Mouse (Mus musculus) midbrain, postnatal 0 days (tissue): Measurements from ENCODE around the gene Gm42906. TPM values are rescaled to one million over a fixed set of nuclear protein-coding genes. Genes with fewer than 3 reads are reported as not detected.
A peak's percentile ranks its signal among the peaks of the same experiment; 100 is the strongest.

Experiments used
- ATAC-seq: fragments of 200-750 bp; cut with Nextera tagmentation; 2 replicates; pipeline ENCODE4 v1.8.0; 2017; ENCODE audit warnings: moderate number of reproducible peaks, mild to moderate bottlenecking, moderate TSS enrichment, moderate library complexity; ENCODE audit not compliant: low FRiP score
- DNase-seq: peaks from one replicate; pipeline ENCODE4 v3.0.0-alpha.2; 2015; ENCODE audit warnings: low spot score
- H3K27ac ChIP-seq: fragments of 300-500 bp; sonication (generic); 2 replicates; pipeline ENCODE4 v1.5.1; 2014; ENCODE audit warnings: low read depth, mild to moderate bottlenecking, low read length, mixed read lengths
- H3K27me3 ChIP-seq: fragments of 300-500 bp; sonication (generic); 2 replicates; pipeline ENCODE4 v1.6.1; 2014; ENCODE audit warnings: low read length, control low read depth, mixed read lengths; ENCODE audit not compliant: insufficient read depth
- H3K36me3 ChIP-seq: fragments of 300-500 bp; sonication (generic); 2 replicates; pipeline ENCODE4 v1.6.1; 2014; ENCODE audit warnings: low read length, control low read depth, mixed read lengths; ENCODE audit not compliant: insufficient read depth
- H3K4me1 ChIP-seq: fragments of 300-500 bp; sonication (generic); 2 replicates; pipeline ENCODE4 v1.6.1; 2014; ENCODE audit warnings: mild to moderate bottlenecking, control low read depth, antibody characterized with exemption, low read length, mixed read lengths; ENCODE audit not compliant: insufficient read depth
- H3K4me2 ChIP-seq: fragments of 300-500 bp; sonication (generic); 2 replicates; pipeline ENCODE4 v1.6.1; 2014; ENCODE audit warnings: low read depth, mild to moderate bottlenecking, low read length, mixed read lengths; ENCODE audit not compliant: poor library complexity, severe bottlenecking
- H3K4me3 ChIP-seq: fragments of 300-500 bp; sonication (generic); 2 replicates; pipeline ENCODE4 v1.5.1; 2014; ENCODE audit warnings: low read depth, mild to moderate bottlenecking, low read length, moderate library complexity
- H3K9ac ChIP-seq: fragments of 300-500 bp; sonication (generic); replicated peaks from 2 replicates; pipeline ENCODE4 v1.6.1; 2014; ENCODE audit warnings: mild to moderate bottlenecking, low read length, moderate library complexity, mixed read lengths; ENCODE audit not compliant: poor library complexity, severe bottlenecking
- H3K9me3 ChIP-seq: fragments of 300-500 bp; sonication (generic); 2 replicates; pipeline ENCODE4 v1.6.1; 2016; ENCODE audit warnings: low read length, control low read depth
- CTCF ChIP-seq: IDR thresholded peaks from 2 replicates; pipeline ENCODE4 v1.5.1; 2016; ENCODE audit warnings: antibody characterized with exemption, mild to moderate bottlenecking
- WGBS: fragments of 180-500 bp; shearing (Covaris S2); extraction: QIAGEN DNeasy Blood & Tissue Kit; methylation state at CpG from one replicate; pipeline ENCODE4 v1.1.7; 2014; 5-methylcytosine and 5-hydroxymethylcytosine counted together
- polyA plus RNA-seq: library from polyadenylated mRNA; unstranded; fragments of >200 nt; fragmentation: Nextera tagmentation; extraction: Ambion mirVana; gene quantifications from 2 replicates; pipeline ENCODE4 v1.2.1, GENCODE M21; 2015
- total RNA-seq: library from RNA; depleted of rRNA; stranded (reverse); fragments of >200 nt; gene quantifications from 2 replicates; pipeline ENCODE4 v1.2.3, GENCODE M21; 2014

Gene Gm42906
- total and polyA plus RNA-seq, 2 experiments from 2014 or later: not detected

DNA sequence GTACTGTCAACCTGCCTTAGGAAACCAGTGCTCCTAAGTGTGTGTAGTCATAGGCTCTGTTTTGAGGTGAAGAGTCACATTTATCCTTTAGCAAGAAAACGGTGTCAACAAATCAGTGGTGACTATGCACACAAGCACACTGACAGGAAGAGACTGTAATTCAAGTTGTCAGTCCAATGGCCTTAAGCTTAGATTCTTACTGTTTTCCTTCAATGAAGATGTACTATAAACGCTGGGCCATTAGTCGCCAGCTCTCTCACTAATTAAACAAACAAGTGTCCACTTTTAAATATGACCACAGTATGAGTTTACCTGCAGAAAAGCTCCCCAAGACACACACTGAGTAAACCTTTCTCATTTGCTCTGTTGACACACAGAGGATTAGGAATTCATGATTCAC lies 238.6 kb downstream of the Gm42906 start:
- no peak for ATAC-seq
- no peaks in the 10 kb centered on the region for H3K36me3 ChIP-seq
- H3K4me2 ChIP-seq: peak overlapping the region; percentile 95
- H3K9me3 ChIP-seq: no peaks in the 10 kb centered on the region
- TF ChIP-seq CTCF: no peak
- H3K4me3 ChIP-seq: peak overlapping the region; percentile 50
- H3K4me1 ChIP-seq: no peaks in the 10 kb centered on the region
- H3K27me3 ChIP-seq: no peaks in the 10 kb centered on the region
- WGBS: 41% methylated on average over 3 of the region's 3 CpGs
- H3K27ac ChIP-seq: no peak overlapping the region
- H3K9ac ChIP-seq: peak overlapping the region; percentile 56; the same call in 1 of the 2 replicates
- DNase-seq: no peak

DNA sequence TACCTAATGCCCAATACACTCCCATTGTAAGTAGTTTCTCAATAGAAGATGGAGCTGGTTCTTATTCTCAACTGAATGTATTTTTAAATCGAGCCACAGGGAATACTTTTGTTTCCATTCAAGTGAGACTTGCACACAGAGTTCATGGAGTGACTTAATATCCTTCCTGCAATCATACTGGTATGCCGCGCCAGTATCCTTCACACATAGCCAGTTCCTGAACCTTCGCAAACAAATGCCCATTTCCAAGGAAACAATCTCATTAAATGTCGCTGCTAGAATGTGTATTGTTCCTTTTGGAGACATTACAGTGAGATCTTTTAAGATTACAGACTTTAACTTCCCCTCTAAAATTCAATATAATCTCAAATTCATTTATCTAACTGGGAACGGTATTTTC lies 239.3 kb downstream of the Gm42906 start:
- no peak for TF ChIP-seq CTCF
- Histone ChIP-seq H3K4me1 (no peaks in the 10 kb centered on the region), H3K9ac (no peak overlapping the region), H3K36me3 (no peaks in the 10 kb centered on the region), H3K27me3 (no peaks in the 10 kb centered on the region), H3K4me3 (no peak overlapping the region), H3K27ac (no peak overlapping the region), H3K4me2 (no peak overlapping the region), H3K9me3 (no peaks in the 10 kb centered on the region)
- DNase-seq (no peak), ATAC-seq (no peak)
- 80% methylated on average over 6 of the region's 6 CpGs for WGBS

DNA sequence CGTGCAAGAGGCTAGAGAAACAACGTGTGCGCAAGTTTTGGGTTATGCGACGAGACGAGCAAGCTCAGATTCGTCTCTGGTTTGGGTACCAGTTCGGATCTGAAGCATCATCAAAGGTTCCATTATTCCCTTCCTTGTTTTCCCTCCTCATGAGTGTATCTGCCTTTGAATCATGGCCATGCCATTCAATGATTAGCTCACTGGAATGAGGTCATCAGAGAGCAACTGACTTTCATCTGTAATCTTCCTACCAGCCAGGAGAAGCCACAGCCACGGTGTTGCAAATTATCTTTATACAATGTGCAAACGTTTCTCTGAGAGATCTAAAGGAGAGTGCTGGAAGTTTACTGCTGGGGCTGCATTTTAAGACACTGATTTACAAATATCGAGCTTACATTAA lies 240.6 kb downstream of the Gm42906 start:
- no peak for TF ChIP-seq CTCF
- no peak overlapping the region for H3K4me3 ChIP-seq
- whole genome bisulfite sequencing: 81% methylated on average over 11 of the region's 11 CpGs
- H3K27ac ChIP-seq: no peak overlapping the region
- no peak for DNase-seq
- ATAC-seq: no peak
- H3K9ac ChIP-seq: no peak overlapping the region
- H3K4me2 ChIP-seq: no peak overlapping the region
- H3K4me1 ChIP-seq: no peaks in the 10 kb centered on the region
- H3K36me3 ChIP-seq: no peaks in the 10 kb centered on the region
- H3K27me3 ChIP-seq: no peaks in the 10 kb centered on the region
- H3K9me3 ChIP-seq: no peaks in the 10 kb centered on the region

DNA sequence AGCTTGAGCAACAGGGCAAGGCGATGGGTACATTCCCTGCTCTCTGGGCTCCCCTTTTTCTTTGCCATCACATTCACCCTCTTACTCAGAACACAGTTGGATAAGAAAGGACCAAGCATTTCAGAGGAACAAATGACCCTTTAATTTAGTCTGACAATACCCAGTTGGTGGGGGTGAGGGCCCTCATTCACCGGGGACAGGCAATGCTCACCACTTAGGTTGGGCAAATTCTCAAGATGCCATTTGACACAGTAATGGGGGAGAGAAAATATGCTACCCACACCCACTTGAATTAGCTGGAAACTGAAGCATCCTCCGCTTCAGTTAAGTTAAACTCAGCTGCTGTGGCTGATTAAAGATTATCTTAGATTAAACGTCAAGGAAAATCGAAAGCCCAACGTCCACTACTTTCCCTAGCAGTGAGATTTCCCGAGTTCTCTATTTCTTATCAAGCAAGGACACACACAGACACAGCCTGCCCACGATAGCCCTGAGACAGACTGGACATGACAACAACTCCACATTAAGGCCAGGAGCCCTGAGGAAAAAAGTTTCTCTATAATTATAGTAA lies 242.6 kb downstream of the Gm42906 start:
- no peak overlapping the region for H3K27ac ChIP-seq
- 82% methylated on average over 8 of the region's 8 CpGs for WGBS
- H3K9ac ChIP-seq: no peak overlapping the region
- no peaks in the 10 kb centered on the region for H3K36me3 ChIP-seq
- DNase-seq: no peak
- H3K4me1 ChIP-seq: no peaks in the 10 kb centered on the region
- H3K4me2 ChIP-seq: no peak overlapping the region
- H3K4me3 ChIP-seq: no peak overlapping the region
- TF ChIP-seq CTCF: no peak
- H3K9me3 ChIP-seq: no peaks in the 10 kb centered on the region
- no peak for ATAC-seq
- H3K27me3 ChIP-seq: no peaks in the 10 kb centered on the region

DNA sequence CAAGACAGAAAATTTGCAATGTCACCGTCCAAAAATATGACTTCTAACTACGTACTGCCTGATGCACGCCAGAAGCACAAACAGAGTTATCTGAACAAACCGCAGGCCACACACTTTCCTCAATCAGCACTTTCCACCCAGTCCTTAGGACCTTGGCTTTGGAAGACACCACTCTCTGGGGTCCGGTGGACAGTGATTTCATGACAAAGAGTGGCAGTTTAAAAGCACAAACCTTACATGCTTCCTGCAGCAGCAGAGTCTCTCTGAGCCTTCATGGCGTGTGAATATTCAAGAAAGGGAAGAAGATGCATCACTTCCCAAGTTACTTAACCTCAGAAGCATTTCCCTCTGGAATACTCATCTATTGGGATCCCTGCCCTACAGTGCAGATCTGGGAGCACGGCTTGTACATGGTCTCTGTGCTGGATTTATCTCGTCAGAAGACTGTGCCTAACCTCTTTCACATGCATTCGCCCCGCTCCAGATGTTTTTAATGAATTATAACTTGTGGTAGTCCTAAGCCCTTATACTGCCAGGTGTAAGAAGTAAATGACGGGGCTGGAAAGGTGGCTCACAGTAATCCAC lies 244.2 kb downstream of the Gm42906 start:
- no peak overlapping the region for H3K27ac ChIP-seq
- no peak overlapping the region for H3K4me2 ChIP-seq
- ATAC-seq: no peak
- no peaks in the 10 kb centered on the region for H3K4me1 ChIP-seq
- no peak overlapping the region for H3K4me3 ChIP-seq
- no peaks in the 10 kb centered on the region for H3K9me3 ChIP-seq
- no peak for DNase-seq
- H3K9ac ChIP-seq: no peak overlapping the region
- no peaks in the 10 kb centered on the region for H3K36me3 ChIP-seq
- TF ChIP-seq CTCF: no peak
- WGBS: 92% methylated on average over 11 of the region's 11 CpGs
- no peaks in the 10 kb centered on the region for H3K27me3 ChIP-seq

DNA sequence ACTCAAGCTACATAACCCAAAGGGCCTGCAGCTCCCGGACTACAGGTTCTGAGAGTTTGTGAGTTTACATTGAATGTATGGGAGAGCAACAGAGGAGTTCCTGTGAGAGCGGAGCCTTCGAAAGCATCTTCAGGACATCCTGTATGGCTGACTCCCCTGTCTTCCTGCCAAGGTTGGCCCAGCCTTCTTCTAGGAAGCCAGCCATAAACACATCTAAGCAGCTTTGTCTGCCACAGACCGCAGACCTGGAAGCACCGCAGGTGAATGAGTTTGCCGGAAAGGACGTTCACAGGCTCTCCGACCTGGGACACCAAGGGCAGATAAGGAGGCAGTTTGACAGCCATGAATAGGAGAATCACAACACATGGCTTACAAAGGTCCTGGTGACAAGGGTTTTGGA lies 246.7 kb downstream of the Gm42906 start:
- WGBS: 94% methylated on average over 8 of the region's 8 CpGs
- Histone ChIP-seq H3K36me3 (no peaks in the 10 kb centered on the region), H3K27ac (no peak overlapping the region), H3K27me3 (no peaks in the 10 kb centered on the region), H3K4me1 (no peaks in the 10 kb centered on the region), H3K9me3 (no peaks in the 10 kb centered on the region), H3K4me2 (no peak overlapping the region), H3K9ac (no peak overlapping the region), H3K4me3 (no peak overlapping the region)
- no peak for ATAC-seq
- DNase-seq: no peak
- TF ChIP-seq CTCF: no peak
